Mouse (Mus musculus) forebrain, postnatal 0 days (tissue): Measurements from ENCODE around the gene Epop. TPM values are rescaled to one million over a fixed set of nuclear protein-coding genes. Genes with fewer than 3 reads are reported as not detected.

Source experiments
- ATAC-seq: fragments of 200-750 bp; cut with Nextera tagmentation; 2 replicates; pipeline ENCODE4 v1.8.0; 2017; ENCODE audit warnings: mild to moderate bottlenecking, moderate library complexity
- DNase-seq: peaks from one replicate; pipeline ENCODE4 v3.0.0-alpha.2; 2015
- H3K27ac ChIP-seq: fragments of 300-500 bp; sonication (generic); 2 replicates; pipeline ENCODE4 v1.5.1; 2014; ENCODE audit warnings: low read depth, mild to moderate bottlenecking, antibody characterized with exemption, low read length, moderate library complexity, mixed read lengths
- H3K27me3 ChIP-seq: fragments of 300-500 bp; sonication (generic); 2 replicates; pipeline ENCODE4 v1.6.1; 2014; ENCODE audit warnings: mild to moderate bottlenecking, low read length, mixed read lengths; ENCODE audit not compliant: insufficient read depth
- H3K36me3 ChIP-seq: fragments of 300-500 bp; sonication (generic); 2 replicates; pipeline ENCODE4 v1.6.1; 2014; ENCODE audit warnings: mild to moderate bottlenecking, moderate library complexity; ENCODE audit not compliant: insufficient read depth
- H3K4me1 ChIP-seq: fragments of 300-500 bp; sonication (generic); 2 replicates; pipeline ENCODE4 v1.6.1; 2014; ENCODE audit warnings: antibody characterized with exemption; ENCODE audit not compliant: insufficient read depth
- H3K4me2 ChIP-seq: fragments of 300-500 bp; sonication (generic); 2 replicates; pipeline ENCODE4 v1.6.1; 2014; ENCODE audit warnings: low read depth, mild to moderate bottlenecking, moderate library complexity
- H3K4me3 ChIP-seq: fragments of 300-500 bp; sonication (generic); 2 replicates; pipeline ENCODE4 v1.5.1; 2014; ENCODE audit warnings: low read depth, low read length, mixed read lengths
- H3K9ac ChIP-seq: fragments of 300-500 bp; sonication (generic); 2 replicates; pipeline ENCODE4 v1.6.1; 2014; ENCODE audit warnings: mild to moderate bottlenecking
- H3K9me3 ChIP-seq: fragments of 300-500 bp; sonication (generic); 2 replicates; pipeline ENCODE4 v1.6.1; 2016; ENCODE audit warnings: low read length
- CTCF ChIP-seq: sonication (generic); IDR thresholded peaks from 2 replicates; pipeline ENCODE4 v1.5.1; 2016; ENCODE audit warnings: antibody characterized with exemption, control low read depth, low read depth
- WGBS: fragments of 180-500 bp; shearing (Covaris S2); extraction: QIAGEN DNeasy Blood & Tissue Kit; methylation state at CpG from one replicate; pipeline ENCODE4 v1.1.7; 2014; 5-methylcytosine and 5-hydroxymethylcytosine counted together
- polyA plus RNA-seq: library from polyadenylated mRNA; unstranded; fragments of >200 nt; fragmentation: Nextera tagmentation; extraction: Ambion mirVana; gene quantifications from 2 replicates; pipeline ENCODE4 v1.2.1, GENCODE M21; 2015
- total RNA-seq: library from RNA; depleted of rRNA; stranded (reverse); fragments of >200 nt; gene quantifications from 2 replicates; pipeline ENCODE4 v1.2.3, GENCODE M21; 2014

The Epop gene
- total and polyA plus RNA-seq, 2 experiments from 2014 or later, result 3.6 to 6.8 TPM

DNA sequence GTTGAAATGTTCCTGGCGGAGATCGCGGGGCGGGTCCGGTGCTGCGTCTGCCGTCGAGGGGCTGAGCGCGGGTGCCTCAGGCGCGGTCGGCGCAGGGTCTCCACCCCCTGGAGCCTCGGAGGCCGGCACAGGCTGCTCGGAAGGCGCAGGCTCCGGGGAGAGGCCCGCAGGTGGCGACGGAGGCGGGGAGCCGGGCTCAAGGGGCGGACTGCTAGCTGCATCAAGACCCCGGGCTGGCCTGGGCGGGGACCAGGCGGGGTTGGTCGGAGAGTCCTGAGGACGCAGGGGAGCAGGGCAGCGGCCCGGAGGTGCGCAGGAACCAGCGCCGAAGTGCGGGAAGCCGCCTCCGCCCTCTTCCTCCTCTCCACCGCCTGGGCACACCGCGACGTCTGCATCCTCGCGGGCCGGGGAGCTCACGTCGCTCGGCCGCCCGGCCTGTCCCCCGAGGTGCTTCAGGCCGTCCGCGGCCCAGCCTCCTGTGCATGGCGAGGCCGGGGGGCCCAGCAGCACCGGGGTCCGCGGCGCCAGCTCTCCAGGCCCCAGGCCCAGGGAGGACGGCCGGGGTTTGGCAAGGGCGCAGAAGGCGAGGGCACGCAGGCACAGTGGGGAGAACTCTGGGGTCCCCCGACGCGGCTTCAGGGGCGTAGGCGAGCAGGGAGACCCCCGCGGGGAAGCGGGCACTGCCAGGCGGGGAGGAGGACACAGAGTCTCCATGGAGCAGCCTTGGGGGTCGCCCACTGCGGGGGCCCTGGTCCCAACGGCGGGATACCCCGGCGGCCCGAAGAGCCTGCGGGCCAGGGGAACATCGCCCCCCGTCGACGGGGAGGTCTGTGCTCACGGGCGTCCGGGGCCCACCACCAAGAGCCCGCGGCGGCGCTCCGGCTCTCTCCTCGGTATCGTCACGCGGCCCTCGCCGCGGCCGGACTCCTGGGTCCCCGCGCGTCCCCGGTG is 659 bp downstream of the Epop start:
- Histone ChIP-seq H3K27ac (no peak overlapping the region), H3K4me3 (peak overlapping the region; percentile 70), H3K4me2 (peak overlapping the region; percentile 82), H3K9ac (peak overlapping the region; percentile 63), H3K9me3 (no peaks in the 10 kb centered on the region), H3K4me1 (no peaks in the 10 kb centered on the region), H3K27me3 (peaks cover 43% of the 10 kb centered on the region), H3K36me3 (no peaks in the 10 kb centered on the region)
- 1% methylated on average over 93 of the region's 106 CpGs for WGBS
- TF ChIP-seq CTCF, result peak; percentile 8; the same call in 1 of the 2 replicates
- DNase-seq (no peak), ATAC-seq (peak; percentile 34)

DNA sequence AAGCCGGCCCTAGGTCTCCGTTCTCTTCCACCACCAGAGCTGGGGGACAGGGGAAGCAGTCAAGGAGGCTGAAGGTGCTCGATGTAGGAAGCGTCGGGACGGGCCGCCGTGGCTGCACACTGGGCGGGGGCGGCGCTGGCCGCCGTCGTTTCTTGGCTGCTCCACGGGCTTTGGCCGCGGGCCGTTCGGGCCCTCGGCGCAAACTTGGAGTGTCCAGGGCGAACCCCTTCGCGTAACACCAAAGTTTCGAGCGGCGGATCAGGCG is 1.3 kb downstream of the Epop start:
- Histone ChIP-seq H3K4me3 (peak overlapping the region; percentile 70), H3K4me1 (no peaks in the 10 kb centered on the region), H3K9me3 (no peaks in the 10 kb centered on the region), H3K9ac (no peak overlapping the region), H3K36me3 (no peaks in the 10 kb centered on the region), H3K4me2 (peak overlapping the region; percentile 82), H3K27ac (no peak overlapping the region), H3K27me3 (peaks cover 43% of the 10 kb centered on the region)
- no peak for DNase-seq
- no peak for ATAC-seq
- WGBS, result 5% methylated on average over 28 of the region's 28 CpGs
- TF ChIP-seq CTCF, result no peak

DNA sequence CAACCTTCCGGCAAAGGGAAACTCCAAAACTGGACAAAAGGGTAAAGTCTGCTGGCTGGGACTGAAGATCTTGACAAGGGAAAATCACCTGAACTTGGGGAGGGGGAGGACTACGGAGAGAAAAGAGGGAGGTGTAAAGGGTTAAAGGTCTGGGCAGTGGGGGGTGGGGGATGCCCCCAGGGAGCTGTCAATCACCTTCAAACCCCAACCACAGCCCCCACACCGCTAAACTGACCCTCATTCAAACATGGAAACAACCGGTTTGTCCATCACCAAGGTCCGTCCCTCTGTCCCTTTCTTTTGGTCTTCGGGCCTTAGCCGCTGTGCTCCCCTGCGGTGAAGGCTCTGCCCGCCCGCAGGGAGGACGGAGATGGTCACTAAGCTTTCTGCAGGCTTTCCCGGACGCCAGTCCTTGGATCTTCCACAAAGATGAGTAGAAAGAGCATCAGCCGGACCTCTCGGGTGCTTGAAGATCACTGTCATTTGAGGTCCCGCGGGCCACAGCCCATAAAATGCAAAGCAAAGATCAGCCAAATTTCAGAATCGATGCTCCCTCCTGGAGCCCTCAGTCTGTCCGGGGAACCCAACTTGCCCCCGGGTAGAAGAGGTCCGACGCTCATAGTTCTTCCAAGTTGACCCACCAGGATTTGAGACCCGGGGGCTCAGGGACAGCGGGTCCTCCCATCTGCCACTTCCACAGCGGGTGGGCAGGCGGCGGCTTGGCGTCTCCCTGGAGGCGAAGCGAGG is 1.8 kb downstream of the Epop start:
- Histone ChIP-seq H3K36me3 (no peaks in the 10 kb centered on the region), H3K4me3 (peak overlapping the region; percentile 70), H3K27ac (no peak overlapping the region), H3K4me2 (peak overlapping the region; percentile 82), H3K9me3 (no peaks in the 10 kb centered on the region), H3K4me1 (no peaks in the 10 kb centered on the region), H3K27me3 (peaks cover 43% of the 10 kb centered on the region), H3K9ac (no peak overlapping the region)
- no peak for TF ChIP-seq CTCF
- no peak for ATAC-seq
- WGBS, result 5% methylated on average over 30 of the region's 30 CpGs
- DNase-seq, result no peak

DNA sequence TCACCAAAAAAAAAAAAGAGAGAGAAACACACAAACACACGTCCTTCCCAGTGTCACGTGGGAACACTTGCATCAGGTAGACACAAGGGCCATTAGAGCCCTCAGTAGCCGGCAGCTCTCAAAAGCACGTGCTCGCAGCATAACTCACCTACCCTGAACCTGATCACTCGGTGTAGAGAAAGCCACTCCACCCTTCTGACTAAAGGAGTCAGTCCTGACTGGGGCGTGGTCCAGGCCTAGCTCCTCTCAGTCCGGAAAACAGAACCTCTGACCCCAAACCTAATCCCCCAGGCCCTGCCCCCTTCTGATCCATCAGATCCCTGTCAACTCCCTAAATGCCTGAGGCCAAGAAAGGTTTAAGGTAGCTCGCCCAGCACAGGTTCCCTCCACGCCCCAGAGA is 2.7 kb downstream of the Epop start:
- no peak for TF ChIP-seq CTCF
- Histone ChIP-seq H3K4me3 (no peak overlapping the region), H3K4me2 (no peak overlapping the region), H3K9ac (no peak overlapping the region), H3K4me1 (no peaks in the 10 kb centered on the region), H3K27me3 (peaks cover 43% of the 10 kb centered on the region), H3K27ac (no peak overlapping the region), H3K9me3 (no peaks in the 10 kb centered on the region), H3K36me3 (no peaks in the 10 kb centered on the region)
- DNase-seq (no peak), ATAC-seq (no peak)
- WGBS, result 29% methylated on average over 10 of the region's 10 CpGs

DNA sequence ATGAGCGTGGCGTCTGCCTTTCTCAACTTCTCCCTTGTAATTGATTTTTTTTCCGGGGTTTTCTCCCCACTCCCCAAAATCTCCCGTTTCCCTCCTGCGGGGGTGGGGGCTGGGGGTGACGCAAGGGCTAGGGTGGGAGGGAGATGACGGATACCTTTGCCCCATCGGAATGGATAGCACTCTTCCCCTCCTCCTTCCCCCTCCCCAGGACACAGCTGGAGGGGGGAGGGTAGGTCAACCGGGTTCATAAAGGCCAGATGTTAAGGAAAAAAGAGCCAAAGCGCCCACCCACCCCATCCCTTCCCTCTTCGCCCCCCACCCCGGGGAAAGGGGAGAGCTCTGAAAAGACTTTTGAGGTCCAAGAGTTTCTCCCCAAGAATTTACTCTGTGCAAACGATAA is 3.1 kb downstream of the Epop start:
- H3K9me3 ChIP-seq, result no peaks in the 10 kb centered on the region
- no peak overlapping the region for H3K9ac ChIP-seq
- DNase-seq, result no peak
- H3K36me3 ChIP-seq, result no peaks in the 10 kb centered on the region
- no peak overlapping the region for H3K4me2 ChIP-seq
- H3K27me3 ChIP-seq, result peaks cover 39% of the 10 kb centered on the region
- H3K4me3 ChIP-seq, result no peak overlapping the region
- H3K27ac ChIP-seq, result no peak overlapping the region
- TF ChIP-seq CTCF, result no peak
- no peak for ATAC-seq
- H3K4me1 ChIP-seq, result no peaks in the 10 kb centered on the region
- WGBS, result 21% methylated on average over 13 of the region's 13 CpGs

DNA sequence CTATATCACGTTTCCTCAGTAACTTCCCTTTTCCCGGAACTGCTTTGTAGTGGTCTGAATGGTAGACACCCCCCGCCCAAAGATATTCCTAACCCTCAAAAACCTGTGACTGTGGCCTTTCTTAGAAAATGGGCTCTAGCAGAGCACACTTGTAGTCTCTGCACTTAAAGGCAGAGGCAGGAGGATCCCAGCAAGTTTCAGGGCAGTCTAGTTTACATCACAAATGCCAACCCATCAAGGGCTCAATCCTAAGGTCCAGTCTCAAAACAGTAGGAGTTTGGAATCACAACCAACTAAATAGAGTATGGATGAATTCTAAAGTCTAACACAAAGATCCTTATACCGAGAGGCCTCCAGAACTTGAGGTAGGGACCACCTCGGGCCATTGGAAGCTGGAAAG is 4.0 kb downstream of the Epop start:
- no peak for TF ChIP-seq CTCF
- Histone ChIP-seq H3K36me3 (no peaks in the 10 kb centered on the region), H3K9ac (no peak overlapping the region), H3K4me1 (no peaks in the 10 kb centered on the region), H3K4me3 (no peak overlapping the region), H3K27me3 (peaks cover 31% of the 10 kb centered on the region), H3K27ac (no peak overlapping the region), H3K9me3 (no peaks in the 10 kb centered on the region), H3K4me2 (no peak overlapping the region)
- WGBS, result 79% methylated on average over 5 of the region's 5 CpGs
- DNase-seq (no peak), ATAC-seq (no peak)

DNA sequence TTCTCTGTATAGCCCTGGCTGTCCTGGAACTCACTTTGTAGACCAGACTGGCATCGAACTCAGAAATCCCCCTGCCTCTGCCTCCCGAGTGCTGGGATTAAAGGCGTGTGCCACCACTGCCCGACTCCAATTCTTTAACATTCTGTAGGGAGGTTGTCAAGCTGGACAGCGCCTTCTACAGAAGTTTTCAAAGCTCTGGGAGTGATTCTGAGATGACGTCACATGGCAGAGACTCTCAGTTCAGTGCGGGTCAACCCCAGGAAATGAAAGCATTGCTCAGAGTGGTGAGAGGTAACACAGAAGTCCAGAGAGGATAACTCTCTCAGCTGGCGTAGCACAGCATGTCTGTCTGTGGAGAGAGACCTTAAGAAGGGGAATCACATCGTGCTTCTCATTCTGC is 6.3 kb downstream of the Epop start:
- Histone ChIP-seq H3K36me3 (no peaks in the 10 kb centered on the region), H3K4me1 (no peaks in the 10 kb centered on the region), H3K27me3 (peaks cover 21% of the 10 kb centered on the region), H3K4me2 (no peak overlapping the region), H3K9me3 (no peaks in the 10 kb centered on the region), H3K9ac (no peak overlapping the region), H3K27ac (no peak overlapping the region), H3K4me3 (no peak overlapping the region)
- no peak for DNase-seq
- ATAC-seq, result no peak
- TF ChIP-seq CTCF, result no peak
- WGBS, result 62% methylated on average over 9 of the region's 9 CpGs
